Mouse (Mus musculus) c-Kit-positive CD71-negative TER-119-negative erythroid progenitor cells, embryonic 14.5 days (primary cell): ENCODE measurements around the gene Pnpt1.

Source experiments
- DNase-seq: peaks from one replicate; pipeline ENCODE4 v3.0.0-alpha.2; 2013; ENCODE audit warnings: low read depth

Gene Pnpt1

DNA sequence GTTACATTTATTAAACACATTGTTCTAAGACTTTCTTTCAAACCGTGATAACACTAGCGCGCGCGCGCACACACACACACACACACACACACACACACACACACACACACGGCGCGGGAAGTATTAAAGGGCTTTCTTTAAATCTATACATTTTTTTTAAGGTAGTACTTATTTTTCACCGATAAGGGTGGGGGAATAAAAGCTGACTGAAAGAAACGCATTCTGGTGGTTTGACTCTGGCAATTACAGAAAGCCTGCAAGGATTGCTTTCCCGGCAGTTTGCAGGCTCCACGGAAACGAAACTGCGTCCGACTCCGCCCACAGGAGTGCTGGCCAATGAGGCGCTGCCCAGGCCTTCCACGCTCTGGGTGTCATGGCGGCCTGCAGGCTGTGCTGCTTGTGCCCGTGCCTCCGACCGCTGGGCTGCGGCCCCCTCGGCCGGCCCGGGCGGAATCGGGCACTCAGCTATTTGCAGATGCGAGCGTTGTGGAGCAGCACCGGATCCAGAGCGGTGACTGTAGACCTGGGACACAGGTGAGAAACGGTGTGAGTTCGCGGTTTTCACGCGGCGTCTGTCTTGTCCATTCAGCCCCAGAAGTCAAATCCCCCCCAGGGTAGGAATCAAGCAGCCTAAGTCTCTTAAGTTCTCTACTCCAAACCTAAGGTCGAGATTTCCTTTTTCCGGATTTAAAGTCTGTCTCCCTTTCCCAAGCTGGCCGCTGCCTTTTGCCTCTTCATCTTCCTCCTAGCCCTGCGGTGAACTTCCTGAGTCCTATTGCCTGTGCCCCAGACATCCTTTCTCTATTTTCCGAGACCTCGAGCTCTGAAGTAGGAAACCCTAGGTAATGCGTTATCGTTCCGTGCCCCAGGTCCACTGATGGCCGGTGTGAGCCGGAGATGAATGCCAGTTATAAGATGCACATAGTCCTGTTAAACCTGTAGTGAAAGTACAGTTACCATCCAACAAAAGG lies at the start of gene Pnpt1:
TSS of gene Pnpt1 (plus strand) at position 360 of the 971 bp plus-strand sequence.
- DNase-seq: peak; percentile 83

DNA sequence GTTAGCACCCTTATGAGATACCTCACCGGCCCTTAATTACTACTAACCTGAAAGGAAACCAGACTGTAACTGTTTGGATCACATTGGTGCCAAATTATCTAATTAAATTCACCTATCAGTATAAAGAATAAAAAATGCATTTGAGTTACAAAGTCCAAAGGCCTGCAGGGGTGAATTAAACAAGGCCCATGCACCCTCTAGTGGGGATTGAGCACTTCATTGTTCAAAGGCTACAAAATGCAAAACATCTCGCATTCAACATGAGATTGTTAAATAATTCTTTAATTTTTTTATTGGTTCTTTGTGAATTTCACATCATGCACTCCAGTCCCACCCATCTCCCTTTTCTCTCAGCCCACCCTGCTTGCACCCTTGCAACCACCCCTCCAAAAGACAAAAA lies 38.1 kb upstream of the Pnpt1 start:
- DNase-seq: no peak

DNA sequence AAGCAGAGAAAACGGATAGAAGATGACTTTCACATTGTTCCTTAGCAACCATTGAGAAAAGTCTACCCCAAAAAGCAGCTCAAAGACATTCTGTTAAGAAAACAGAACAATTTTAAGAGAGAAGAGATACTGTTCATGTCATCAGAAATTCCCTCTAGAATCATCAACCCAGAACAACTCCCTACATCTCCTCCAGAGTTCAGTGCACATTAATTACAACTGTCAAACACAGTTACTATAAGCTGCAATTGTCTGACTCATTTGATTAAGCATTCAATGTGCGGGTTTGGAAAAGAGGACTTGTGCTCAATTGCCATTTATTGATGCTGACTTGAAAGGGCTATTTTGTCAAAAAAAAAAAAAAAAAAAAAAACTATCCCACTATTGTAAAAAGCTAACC lies 31.6 kb upstream of the Pnpt1 start:
- DNase-seq: no peak

DNA sequence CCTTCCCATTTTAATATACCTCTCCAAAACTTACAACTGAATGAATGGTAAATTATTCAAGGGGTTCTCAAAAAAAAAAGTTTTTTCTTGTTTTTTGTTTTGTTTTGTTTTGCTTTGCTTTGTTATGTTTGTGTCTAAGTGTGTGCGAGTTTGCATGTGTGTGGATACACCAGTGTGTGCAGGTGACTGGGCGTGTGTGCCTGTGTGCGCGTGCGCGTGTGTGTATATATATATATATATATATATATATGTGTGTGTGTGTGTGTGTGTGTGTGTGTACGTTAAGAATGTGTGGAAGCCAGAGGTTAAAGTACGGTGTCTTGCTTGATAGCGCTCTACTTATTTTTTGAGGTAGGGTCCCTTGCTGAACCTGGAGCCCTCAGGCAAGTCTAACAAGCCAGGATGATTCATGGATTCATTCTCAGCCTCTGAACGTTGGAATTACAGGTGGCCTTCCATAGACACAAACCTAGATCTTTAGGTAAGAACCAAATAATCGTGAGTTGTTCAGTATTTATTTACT lies 621 bp upstream of the Pnpt1 start:
- DNase-seq: no peak

DNA sequence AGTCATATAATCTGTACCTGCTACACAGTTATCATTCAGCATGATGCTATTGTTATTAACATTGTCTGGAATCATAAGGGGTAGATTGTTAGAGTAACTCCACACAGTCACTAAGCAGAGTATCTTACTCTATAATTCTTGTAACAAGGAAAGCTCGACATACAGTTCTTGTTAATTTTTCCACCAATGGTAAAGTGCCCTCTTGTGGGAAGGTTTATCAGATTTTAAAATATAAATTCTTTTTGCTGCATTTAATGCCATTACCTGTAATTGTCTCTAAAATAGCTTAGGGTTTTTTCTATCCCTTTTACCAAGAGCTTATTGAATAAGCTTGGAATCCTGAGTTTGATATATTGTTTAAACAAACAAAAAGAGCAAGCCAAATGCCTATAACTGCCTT lies 10.1 kb downstream of the Pnpt1 start:
- no peak for DNase-seq

DNA sequence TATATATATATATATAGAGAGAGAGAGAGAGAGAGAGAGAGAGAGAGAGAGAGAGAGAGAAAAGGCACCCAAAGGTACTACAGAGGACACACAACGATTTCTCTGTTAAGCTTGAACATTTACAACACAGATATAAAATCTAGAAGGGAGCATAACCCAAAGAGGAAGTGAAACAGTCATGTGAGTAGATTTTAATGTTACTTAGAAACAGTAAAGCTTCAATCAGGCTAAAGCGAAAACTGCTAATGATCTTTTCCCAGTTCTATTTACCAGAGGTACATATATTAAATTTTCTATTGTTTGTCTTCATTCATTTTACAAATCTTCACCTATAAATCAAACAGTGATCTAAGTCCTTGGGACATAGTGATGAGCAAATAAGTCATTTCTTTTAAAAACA lies 18.4 kb downstream of the Pnpt1 start:
- no peak for DNase-seq

DNA sequence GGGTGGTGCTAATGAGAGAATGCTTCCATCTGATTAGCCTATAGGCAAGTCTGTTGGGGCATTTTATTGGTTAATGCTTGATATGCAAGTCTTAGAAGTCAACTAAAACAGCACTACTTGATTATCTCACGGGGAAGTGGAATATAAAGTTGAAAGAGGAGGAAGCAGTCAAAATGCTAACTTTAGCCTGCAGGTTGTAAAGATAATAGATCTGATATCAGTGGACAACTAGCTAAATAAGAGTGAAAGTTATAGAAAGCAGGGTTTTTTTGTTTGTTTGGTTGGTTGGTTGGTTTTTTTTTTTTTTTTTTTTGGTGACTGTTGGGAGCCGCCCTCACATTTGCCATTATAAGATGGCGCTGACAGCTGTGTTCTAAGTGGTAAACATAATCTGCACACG lies 33.0 kb downstream of the Pnpt1 start:
- no peak for DNase-seq

DNA sequence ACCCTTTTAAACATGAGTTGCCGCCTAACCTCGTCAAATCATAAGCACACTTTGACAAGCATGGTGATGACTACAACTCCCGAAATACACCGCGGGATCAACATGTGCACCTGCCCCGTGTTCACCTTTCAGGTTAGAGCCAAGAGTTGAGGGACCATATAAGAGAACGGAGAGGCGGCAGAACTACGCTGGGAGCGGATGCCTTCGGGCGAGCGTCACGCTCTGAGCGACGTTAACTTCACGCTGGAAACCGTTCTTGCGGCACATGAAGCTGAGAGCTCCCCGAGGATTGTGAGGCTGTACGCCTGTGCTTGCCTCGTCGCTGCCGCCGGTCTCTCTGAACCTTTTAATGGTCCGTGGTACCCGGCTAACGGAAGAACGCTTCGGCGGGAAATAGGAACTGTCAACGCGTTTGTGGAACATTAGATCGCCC lies 41.4 kb downstream of the Pnpt1 start:
- DNase-seq: peak; percentile 31

DNA sequence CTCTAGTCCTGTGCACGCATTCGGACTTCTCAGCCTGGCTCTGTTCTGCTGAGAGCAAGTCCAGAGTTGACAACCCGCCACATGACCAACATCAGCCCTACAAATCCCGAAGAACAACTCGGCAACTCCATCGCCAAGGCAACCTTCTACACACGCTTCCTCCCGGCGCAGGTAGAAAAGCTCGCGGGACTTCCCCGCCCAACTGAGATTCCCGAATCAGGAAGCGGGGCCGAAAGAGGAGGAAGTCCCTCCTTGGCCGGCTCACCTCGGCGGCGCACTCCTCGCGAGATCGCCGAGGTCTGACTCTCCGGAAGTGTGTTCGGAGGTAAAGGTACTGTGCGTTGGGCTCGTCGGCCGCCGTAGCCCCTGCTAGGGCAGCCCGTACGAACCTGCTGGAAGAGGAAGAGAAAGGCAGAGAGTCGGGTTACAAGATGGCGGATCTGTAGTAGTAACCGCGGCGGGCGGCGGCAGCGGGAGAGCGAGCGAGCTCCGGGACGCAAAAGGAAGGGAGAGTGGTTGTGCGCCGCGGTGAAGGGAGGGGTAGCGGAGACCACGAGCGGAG lies 42.1 kb downstream of the Pnpt1 start, which contains the start of gene Ppp4r3b:
TSS of gene Ppp4r3b (plus strand) at position 328 of the 562 bp plus-strand sequence.
- DNase-seq: peak; percentile 94

DNA sequence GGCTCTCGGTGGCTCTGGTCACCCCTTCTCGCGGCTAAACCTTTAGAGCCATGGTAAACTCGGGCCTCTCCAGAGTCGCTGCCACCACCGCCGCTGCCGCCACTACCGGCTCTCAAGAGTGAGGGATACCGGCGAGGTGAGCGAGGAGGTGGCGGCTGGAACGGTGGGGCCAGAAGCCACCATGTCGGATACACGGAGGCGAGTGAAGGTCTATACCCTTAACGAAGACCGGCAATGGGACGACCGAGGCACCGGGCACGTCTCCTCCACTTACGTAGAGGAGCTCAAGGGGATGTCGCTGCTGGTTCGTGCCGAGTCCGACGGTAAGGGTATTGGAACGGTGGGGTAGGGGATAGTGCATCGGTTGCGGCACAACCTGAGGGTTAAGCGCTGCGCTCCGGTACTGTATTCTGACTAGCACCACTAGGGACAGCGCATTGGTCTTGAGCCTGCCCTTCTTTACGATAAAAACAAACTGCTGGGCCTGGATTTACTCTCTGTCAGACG lies 42.6 kb downstream of the Pnpt1 start:
- DNase-seq: peak; percentile 55

DNA sequence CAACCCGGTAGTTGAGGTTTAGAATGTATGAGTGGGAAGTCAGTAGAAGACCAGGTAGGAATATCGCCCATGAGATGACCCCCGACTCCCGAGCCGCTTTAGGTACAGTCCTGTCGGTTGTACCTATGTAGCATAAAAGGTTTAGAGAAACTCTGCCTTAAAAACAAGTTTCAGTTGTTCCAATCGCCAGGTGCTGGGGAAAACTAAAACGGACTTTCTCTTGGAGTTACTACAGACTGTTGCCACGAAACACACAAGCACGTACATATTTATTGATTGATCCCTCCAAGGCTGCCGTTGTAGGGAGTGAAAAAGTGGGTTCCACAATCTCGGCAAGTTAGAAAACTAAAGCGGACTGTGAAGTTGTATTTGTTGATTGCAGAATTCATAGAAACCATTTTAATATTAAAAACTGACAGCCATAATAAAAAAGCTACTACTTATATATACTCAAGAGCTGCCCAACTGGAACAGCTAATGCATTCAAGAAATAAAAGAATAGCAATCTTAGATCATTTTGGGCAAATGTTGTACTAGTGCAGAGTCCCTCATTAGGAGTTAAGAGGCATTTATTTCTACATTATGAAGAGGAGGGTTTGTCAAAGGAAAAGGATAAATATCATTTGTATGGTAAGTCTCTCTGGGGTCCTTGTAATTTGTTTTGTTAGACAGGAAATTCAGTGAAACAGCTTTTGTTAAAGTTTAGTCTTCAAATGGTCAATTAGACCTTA lies 43.3 kb downstream of the Pnpt1 start:
- peak; percentile 6 for DNase-seq

DNA sequence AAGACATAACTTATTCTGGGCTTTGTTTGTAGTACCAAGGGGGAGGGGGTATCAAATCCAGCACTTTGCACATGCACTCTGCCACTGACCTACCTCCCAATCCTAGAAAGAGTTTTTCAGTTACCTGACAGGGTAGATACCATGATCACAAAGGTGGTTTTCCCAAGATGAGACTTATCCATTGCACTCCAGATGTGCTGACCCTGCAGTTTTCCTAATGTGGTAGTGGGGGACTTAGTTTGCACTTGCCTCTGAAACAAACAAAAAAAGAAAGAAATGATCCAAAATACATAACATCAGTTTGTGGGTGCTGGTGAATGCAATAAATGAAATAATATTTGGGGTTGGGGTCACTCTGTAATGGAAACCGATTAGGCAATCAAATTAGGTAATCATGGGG lies 48.8 kb downstream of the Pnpt1 start:
- no peak for DNase-seq

DNA sequence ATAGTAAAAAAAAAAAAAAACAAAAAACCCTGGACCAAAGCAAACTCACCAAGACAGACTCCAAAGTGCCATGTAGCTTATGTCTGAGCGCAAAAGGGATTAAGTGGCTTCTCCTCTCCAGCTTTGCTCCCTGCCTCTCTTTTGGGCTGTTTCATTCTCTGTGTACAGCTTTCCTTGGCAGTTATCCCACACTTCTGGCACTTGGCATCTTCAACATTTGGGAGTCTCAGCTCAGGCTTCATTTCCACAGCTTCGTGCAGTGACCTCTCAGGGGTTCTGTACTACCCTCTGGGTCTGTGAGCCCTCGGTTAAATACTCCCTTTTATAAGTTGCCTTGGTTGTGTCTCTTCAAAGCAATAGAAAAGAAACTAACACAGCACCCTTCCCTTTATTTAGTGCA lies 50.1 kb downstream of the Pnpt1 start:
- no peak for DNase-seq

DNA sequence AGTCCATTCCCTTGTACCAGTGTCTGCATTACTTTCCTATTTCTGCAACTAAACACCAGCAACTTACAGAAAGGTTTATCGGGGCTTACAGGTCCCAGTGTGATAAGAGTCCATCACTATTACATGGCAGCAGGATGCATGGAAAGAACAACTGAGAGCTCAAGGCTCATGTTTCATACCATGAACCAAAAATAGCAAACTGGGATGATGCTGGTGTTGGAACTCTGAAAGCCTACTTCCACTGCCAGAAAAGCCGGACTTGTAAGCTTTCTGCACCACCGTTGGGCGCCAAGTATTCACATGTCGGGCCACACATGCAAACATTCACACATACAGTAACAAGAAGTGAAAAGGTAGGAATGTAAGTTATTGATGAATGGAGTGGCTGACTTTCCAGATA lies 51.2 kb downstream of the Pnpt1 start:
- DNase-seq: no peak

DNA sequence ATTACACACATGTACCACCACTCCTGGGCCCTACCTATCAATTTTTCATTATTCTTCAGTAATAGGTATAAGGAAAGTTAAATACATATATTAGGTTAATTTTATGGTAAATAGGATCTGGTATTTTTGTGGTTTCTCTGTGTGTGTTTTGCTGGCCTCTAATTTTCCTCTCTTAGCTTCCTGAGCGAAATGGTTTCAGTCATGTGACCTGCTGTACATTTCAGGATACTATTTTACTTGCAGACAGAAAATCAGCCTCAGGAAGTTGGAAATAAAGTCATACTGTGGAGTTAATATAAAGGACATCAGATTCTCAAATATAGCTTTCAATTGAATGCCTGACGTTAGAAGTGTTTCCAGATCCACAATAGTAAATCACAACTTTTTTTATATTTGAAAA lies 58.4 kb downstream of the Pnpt1 start:
- DNase-seq: no peak

DNA sequence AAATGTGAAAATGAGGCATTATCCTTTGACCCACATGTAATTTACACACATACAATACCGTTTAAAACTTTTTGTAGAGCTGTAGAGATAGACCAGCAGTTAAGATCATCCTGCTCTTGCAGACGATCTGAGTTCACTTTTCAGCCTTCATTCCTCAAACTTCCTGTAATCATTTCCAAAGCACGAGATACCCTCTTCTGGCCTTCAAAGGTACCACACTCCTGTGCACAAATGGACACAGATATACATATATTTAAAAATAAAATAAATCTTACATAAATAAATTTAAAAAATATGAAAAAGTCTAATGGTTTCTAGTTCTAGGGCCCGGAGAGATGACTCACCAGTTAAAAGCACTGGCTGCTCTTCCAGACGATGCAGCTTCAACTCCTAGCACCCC lies 73.1 kb downstream of the Pnpt1 start:
- no peak for DNase-seq

DNA sequence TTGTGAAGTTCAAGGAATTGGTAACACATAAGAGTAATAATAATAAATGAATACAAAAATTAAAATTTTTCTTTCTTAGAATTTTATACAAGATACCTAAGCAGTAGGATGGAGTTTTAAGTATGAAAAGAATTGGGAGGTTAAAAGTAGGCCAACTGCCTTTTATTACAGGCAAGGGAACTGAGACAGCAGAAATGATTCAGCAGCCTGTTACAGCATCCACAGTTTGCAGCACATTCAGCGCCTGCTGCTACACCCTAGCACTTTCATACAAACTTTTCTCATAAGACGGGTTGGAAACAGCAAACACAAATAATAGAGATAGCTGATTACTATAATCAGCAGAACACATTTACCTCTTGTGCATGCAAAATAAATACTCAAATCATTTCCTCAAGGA lies 79.2 kb downstream of the Pnpt1 start:
- DNase-seq: no peak
